Mouse (Mus musculus): Measurements from ENCODE around the gene Tsc1. TPM values are rescaled to one million over a fixed set of nuclear protein-coding genes. Genes with fewer than 3 reads are reported as not detected.

The Tsc1 gene
- polyA plus RNA-seq, 1 experiment from 2014 or later, result 25.1 TPM

DNA sequence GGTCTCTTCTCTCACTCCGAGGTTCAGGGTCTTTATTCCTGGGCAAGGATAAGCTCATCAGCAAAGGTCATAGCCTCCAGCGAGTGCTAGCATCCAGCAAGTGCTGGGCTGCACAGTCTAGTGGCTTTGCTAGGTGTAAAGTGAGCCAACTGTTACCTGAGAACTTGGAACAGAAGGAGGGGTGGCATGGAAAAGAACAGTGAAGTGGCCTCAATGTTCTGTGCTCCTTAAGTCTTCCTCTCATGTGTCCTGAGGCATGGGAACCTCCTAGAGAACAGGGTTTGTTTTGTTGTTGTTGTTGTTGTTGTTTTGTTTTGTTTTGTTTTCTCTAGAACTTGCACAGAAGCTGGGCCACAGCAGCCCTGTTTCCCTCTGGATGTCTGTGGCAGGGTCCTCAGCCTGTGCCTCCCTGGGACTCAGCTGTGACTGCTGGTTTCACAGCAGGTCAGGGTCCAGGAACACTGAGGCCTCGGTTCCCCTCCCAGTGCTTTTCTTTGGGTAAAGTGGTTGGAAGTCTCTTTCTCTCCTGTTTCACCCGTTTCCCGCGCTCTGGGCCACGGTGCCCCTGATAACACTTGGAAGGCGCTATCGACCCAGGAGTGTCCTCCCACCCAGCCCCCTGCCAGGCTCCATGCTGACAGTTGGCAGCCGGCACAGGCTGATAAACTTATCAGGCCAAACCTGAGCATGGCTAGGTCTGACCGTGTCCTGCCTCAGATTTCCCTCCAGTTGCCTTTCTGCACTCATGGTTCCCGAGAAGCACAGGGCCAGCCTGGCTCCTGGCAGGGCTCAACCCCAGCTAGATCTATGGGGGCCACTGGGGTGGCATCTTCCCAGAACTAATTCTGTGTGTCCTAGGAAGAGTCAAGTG lies 39.1 kb upstream of the Tsc1 start:
- H3K27me3 ChIP-seq (ENCODE audit: control insufficient read depth, insufficient read depth, low read length), result no peaks in the 10 kb centered on the region
- DNase-seq (ENCODE audit: low spot score) (no peak), ATAC-seq (ENCODE audit: low FRiP score) (no peak)
- H3K9ac ChIP-seq (ENCODE audit: low read depth, low read length), result no peak overlapping the region
- no peak overlapping the region for H3K4me2 ChIP-seq (replicated peaks; ENCODE audit: low read depth, low read length)
- H3K9me3 ChIP-seq (ENCODE audit: control insufficient read depth, low read length), result no peaks in the 10 kb centered on the region
- no peak overlapping the region for H3K27ac ChIP-seq (ENCODE audit: low read depth, low read length)
- no peak overlapping the region for H3K4me3 ChIP-seq (ENCODE audit: low read depth, low read length)
- no peaks in the 10 kb centered on the region for H3K4me1 ChIP-seq (replicated peaks; ENCODE audit: control insufficient read depth, insufficient read depth, low read length)
- WGBS, result 59% methylated on average over 12 of the region's 12 CpGs
- H3K36me3 ChIP-seq (ENCODE audit: control insufficient read depth, insufficient read depth, low read length), result no peaks in the 10 kb centered on the region

GRCm38 (mm10) chr2:28603542-28603941 lies 37.5 kb upstream of the Tsc1 start:
- no peak overlapping the region for H3K9ac ChIP-seq (ENCODE audit: low read depth, low read length)
- H3K9me3 ChIP-seq (ENCODE audit: control insufficient read depth, low read length), result no peaks in the 10 kb centered on the region
- no peak for DNase-seq (ENCODE audit: low spot score)
- no peak overlapping the region for H3K4me3 ChIP-seq (ENCODE audit: low read depth, low read length)
- H3K27me3 ChIP-seq (ENCODE audit: control insufficient read depth, insufficient read depth, low read length), result no peaks in the 10 kb centered on the region; the same call in 1 of the 2 replicates
- H3K36me3 ChIP-seq (ENCODE audit: control insufficient read depth, insufficient read depth, low read length), result no peaks in the 10 kb centered on the region
- H3K4me1 ChIP-seq (replicated peaks; ENCODE audit: control insufficient read depth, insufficient read depth, low read length), result no peaks in the 10 kb centered on the region
- no peak for ATAC-seq (ENCODE audit: low FRiP score)
- 94% methylated on average over 5 of the region's 5 CpGs for WGBS
- H3K4me2 ChIP-seq (replicated peaks; ENCODE audit: low read depth, low read length), result no peak overlapping the region
- no peak overlapping the region for H3K27ac ChIP-seq (ENCODE audit: low read depth, low read length)

- WGBS, result 77% methylated on average over 14 of the region's 14 CpGs
- no peaks in the 10 kb centered on the region for H3K4me1 ChIP-seq (replicated peaks; ENCODE audit: control insufficient read depth, insufficient read depth, low read length)
- ATAC-seq (ENCODE audit: low FRiP score), result no peak
These were observed 35.1 kb upstream of the Tsc1 start for GRCm38 (mm10) chr2:28605789-28606541.

DNA sequence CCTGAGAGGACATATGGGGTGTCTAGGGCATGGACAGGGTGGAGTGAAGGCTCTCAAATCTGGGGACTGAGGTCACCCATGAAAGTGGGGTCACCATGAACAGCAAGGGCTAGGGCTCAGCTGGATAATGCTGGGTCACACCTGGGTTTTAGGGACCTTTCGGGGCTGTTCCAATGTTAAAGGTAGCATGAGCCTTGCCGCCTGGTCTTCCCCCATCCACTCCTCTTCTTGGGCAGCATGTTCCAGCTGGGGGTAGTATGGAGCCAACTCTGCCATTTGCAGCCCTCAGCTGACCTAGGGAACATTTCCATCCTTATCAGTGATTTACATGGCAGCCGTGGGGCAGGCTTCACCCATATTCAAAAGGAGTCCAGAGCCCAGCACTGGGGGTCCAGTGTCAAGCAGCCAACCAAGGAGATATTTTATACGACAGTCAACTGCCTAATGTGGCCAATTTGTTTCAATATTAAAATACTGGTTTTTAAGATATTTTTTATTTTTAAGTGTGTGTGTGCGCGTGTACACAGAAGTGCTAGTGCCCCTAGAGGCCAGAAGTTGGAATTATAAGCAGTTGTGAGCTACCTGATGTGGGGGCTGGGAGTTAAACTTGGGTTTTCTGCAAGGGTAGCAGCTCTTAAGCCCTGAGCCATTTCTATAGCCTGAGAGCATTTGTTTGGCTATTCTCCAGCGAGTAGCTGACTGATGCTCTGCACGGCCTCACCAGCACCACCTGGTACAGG lies 34.3 kb upstream of the Tsc1 start:
- ATAC-seq (ENCODE audit: low FRiP score) (no peak), DNase-seq (ENCODE audit: low spot score) (peak; percentile 28)
- Histone ChIP-seq H3K4me2 (replicated peaks; ENCODE audit: low read depth, low read length) (no peak overlapping the region), H3K9me3 (ENCODE audit: control insufficient read depth, low read length) (no peaks in the 10 kb centered on the region), H3K27me3 (ENCODE audit: control insufficient read depth, insufficient read depth, low read length) (no peaks in the 10 kb centered on the region; the same call in 1 of the 2 replicates), H3K27ac (ENCODE audit: low read depth, low read length) (no peak overlapping the region), H3K4me1 (replicated peaks; ENCODE audit: control insufficient read depth, insufficient read depth, low read length) (no peaks in the 10 kb centered on the region), H3K36me3 (ENCODE audit: control insufficient read depth, insufficient read depth, low read length) (no peaks in the 10 kb centered on the region), H3K4me3 (ENCODE audit: low read depth, low read length) (no peak overlapping the region), H3K9ac (ENCODE audit: low read depth, low read length) (no peak overlapping the region)
- 65% methylated on average over 8 of the region's 8 CpGs for WGBS

More at GRCm38 (mm10) chr2:28605789-28606541, 35.1 kb upstream of the Tsc1 start:
- Histone ChIP-seq H3K36me3 (ENCODE audit: control insufficient read depth, insufficient read depth, low read length) (no peaks in the 10 kb centered on the region), H3K4me2 (replicated peaks; ENCODE audit: low read depth, low read length) (no peak overlapping the region), H3K27me3 (ENCODE audit: control insufficient read depth, insufficient read depth, low read length) (no peaks in the 10 kb centered on the region; the same call in 1 of the 2 replicates), H3K9me3 (ENCODE audit: control insufficient read depth, low read length) (no peaks in the 10 kb centered on the region), H3K27ac (ENCODE audit: low read depth, low read length) (no peak overlapping the region), H3K4me3 (ENCODE audit: low read depth, low read length) (no peak overlapping the region), H3K9ac (ENCODE audit: low read depth, low read length) (no peak overlapping the region)
- DNase-seq (ENCODE audit: low spot score), result no peak

- no peak overlapping the region for H3K9ac ChIP-seq (ENCODE audit: low read depth, low read length)
- no peak overlapping the region for H3K4me2 ChIP-seq (replicated peaks; ENCODE audit: low read depth, low read length)
- ATAC-seq (ENCODE audit: low FRiP score), result no peak
- no peaks in the 10 kb centered on the region for H3K4me1 ChIP-seq (replicated peaks; ENCODE audit: control insufficient read depth, insufficient read depth, low read length)
- WGBS, result 48% methylated on average over 10 of the region's 10 CpGs
- DNase-seq (ENCODE audit: low spot score), result no peak
- H3K36me3 ChIP-seq (ENCODE audit: control insufficient read depth, insufficient read depth, low read length), result no peaks in the 10 kb centered on the region
- H3K4me3 ChIP-seq (ENCODE audit: low read depth, low read length), result no peak overlapping the region
- no peak overlapping the region for H3K27ac ChIP-seq (ENCODE audit: low read depth, low read length)
- no peaks in the 10 kb centered on the region; the same call in 1 of the 2 replicates for H3K27me3 ChIP-seq (ENCODE audit: control insufficient read depth, insufficient read depth, low read length)
- no peaks in the 10 kb centered on the region for H3K9me3 ChIP-seq (ENCODE audit: control insufficient read depth, low read length)
These were observed 33.5 kb upstream of the Tsc1 start for GRCm38 (mm10) chr2:28607341-28608165.

DNA sequence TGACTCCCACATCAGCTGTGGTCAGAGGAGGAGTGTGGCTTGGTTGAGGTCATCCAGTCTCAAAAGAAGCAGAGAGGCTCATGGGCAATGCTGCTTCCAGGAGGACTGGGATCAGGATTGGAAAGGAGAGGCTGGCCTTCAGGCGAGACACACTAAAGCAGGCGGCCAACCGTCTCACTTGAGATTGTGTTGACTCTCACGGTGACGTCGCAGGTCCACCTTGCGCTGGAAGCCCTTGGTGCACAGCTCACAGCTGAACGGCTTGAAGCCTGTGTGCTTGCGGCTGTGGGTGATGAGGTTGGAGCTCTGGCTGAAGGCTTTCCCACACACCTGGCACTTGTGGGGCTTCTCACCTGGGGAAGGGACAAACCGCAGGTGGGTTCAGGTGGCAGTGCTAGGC lies 31.2 kb upstream of the Tsc1 start:
- Histone ChIP-seq H3K4me1 (replicated peaks; ENCODE audit: control insufficient read depth, insufficient read depth, low read length) (no peaks in the 10 kb centered on the region), H3K27ac (ENCODE audit: low read depth, low read length) (no peak overlapping the region), H3K9me3 (ENCODE audit: control insufficient read depth, low read length) (no peaks in the 10 kb centered on the region), H3K9ac (ENCODE audit: low read depth, low read length) (no peak overlapping the region), H3K4me2 (replicated peaks; ENCODE audit: low read depth, low read length) (no peak overlapping the region), H3K27me3 (ENCODE audit: control insufficient read depth, insufficient read depth, low read length) (no peaks in the 10 kb centered on the region; the same call in 1 of the 2 replicates), H3K36me3 (ENCODE audit: control insufficient read depth, insufficient read depth, low read length) (no peaks in the 10 kb centered on the region), H3K4me3 (ENCODE audit: low read depth, low read length) (no peak overlapping the region)
- WGBS, result 88% methylated on average over 10 of the region's 10 CpGs
- ATAC-seq (ENCODE audit: low FRiP score) (no peak), DNase-seq (ENCODE audit: low spot score) (no peak)

DNA sequence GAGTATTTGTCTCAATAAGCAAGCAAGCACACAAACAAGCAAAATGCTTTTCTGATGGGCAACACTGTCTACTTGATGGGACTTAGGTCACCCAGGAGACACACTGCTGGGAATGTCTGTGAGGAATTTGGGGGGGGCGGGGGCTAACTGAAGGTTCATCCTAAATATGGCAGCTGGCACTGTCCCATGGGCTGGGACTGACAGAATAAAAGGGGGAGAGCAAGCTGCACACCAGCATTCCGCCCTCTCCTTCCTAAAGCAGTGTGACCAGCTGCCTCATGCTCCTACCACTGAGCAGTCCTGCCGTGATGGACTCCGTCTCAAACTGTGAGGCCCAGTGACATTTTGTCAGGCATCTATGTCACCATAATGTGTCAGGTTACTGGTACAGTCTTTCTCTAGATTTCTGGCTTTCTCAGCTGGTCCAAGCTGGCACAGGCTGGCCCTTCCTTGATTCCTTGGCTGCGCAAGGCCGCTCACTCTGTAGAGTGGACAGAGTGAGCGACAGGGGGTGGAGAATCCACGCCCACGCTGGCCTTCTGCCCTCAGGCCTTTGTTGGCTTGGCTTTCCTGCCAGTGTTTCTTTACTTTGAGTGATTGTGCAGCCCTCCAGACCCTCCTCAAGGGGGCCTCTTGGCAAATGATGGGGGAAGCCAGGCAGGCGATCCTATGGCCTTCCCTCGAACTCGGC lies 30.2 kb upstream of the Tsc1 start:
- Histone ChIP-seq H3K27me3 (ENCODE audit: control insufficient read depth, insufficient read depth, low read length) (no peaks in the 10 kb centered on the region; the same call in 1 of the 2 replicates), H3K9ac (ENCODE audit: low read depth, low read length) (no peak overlapping the region), H3K4me3 (ENCODE audit: low read depth, low read length) (no peak overlapping the region), H3K4me1 (replicated peaks; ENCODE audit: control insufficient read depth, insufficient read depth, low read length) (no peaks in the 10 kb centered on the region), H3K27ac (ENCODE audit: low read depth, low read length) (no peak overlapping the region), H3K9me3 (ENCODE audit: control insufficient read depth, low read length) (no peaks in the 10 kb centered on the region), H3K4me2 (replicated peaks; ENCODE audit: low read depth, low read length) (no peak overlapping the region), H3K36me3 (ENCODE audit: control insufficient read depth, insufficient read depth, low read length) (no peaks in the 10 kb centered on the region)
- no peak for ATAC-seq (ENCODE audit: low FRiP score)
- DNase-seq (ENCODE audit: low spot score), result peak; percentile 19
- WGBS, result 55% methylated on average over 12 of the region's 12 CpGs
